Mouse (Mus musculus) C2C12 (cell line): Measurements from ENCODE around the gene Acacb. TPM values are rescaled to one million over a fixed set of nuclear protein-coding genes. Genes with fewer than 3 reads are reported as not detected.

Experiments used
- H3K27me3 ChIP-seq: one replicate; pipeline ENCODE4 v1.6.1; 2011; ENCODE audit not compliant: control insufficient read depth, insufficient read depth, insufficient read length
- H3K36me3 ChIP-seq: one replicate; pipeline ENCODE4 v1.6.1; 2011; ENCODE audit not compliant: control insufficient read depth, insufficient read depth
- H3K4me3 ChIP-seq: one replicate; pipeline ENCODE4 v1.5.1; 2011; ENCODE audit warnings: mild to moderate bottlenecking, control low read depth; ENCODE audit not compliant: poor library complexity, insufficient read depth, severe bottlenecking
- H3K79me2 ChIP-seq: one replicate; pipeline ENCODE4 v1.6.1; 2011; ENCODE audit not compliant: control insufficient read depth, insufficient read depth
- H3K79me3 ChIP-seq: one replicate; pipeline ENCODE4 v1.6.1; 2011; ENCODE audit warnings: low read depth, control low read depth
- H3ac ChIP-seq: one replicate; pipeline ENCODE3; 2011; ENCODE audit warnings: low read depth; ENCODE audit not compliant: control insufficient read depth, insufficient read length
- CEBPB ChIP-seq: IDR thresholded peaks from one replicate; pipeline ENCODE4 v1.6.1; 2011; ENCODE audit warnings: low read depth, mild to moderate bottlenecking, control low read depth, moderate library complexity
- CTCF ChIP-seq: IDR thresholded peaks from one replicate; pipeline ENCODE4 v1.5.1; 2011; ENCODE audit not compliant: control insufficient read depth, insufficient read depth, insufficient read length
- FOSL1 ChIP-seq: IDR thresholded peaks from one replicate; pipeline ENCODE4 v1.8.0; 2011; ENCODE audit warnings: mild to moderate bottlenecking, low read length; ENCODE audit not compliant: poor library complexity, insufficient read depth, severe bottlenecking
- MAX ChIP-seq: IDR thresholded peaks from one replicate; pipeline ENCODE4 v1.6.1; 2011; ENCODE audit warnings: mild to moderate bottlenecking, control low read depth
- MYOD1 ChIP-seq: IDR thresholded peaks from one replicate; pipeline ENCODE4 v1.6.1; 2011; ENCODE audit warnings: low read depth; ENCODE audit not compliant: control insufficient read depth, insufficient read length
- MYOG ChIP-seq: IDR thresholded peaks from one replicate; pipeline ENCODE4 v1.6.1; 2011; ENCODE audit not compliant: control insufficient read depth, insufficient read length; ENCODE audit errors: extremely low read depth
- USF1 ChIP-seq: IDR thresholded peaks from one replicate; pipeline ENCODE4 v1.6.1; 2011; ENCODE audit warnings: low read depth, mild to moderate bottlenecking, control low read depth, moderate library complexity
- polyA plus RNA-seq: library from polyadenylated mRNA; unstranded; fragments of >200 nt; fragmentation: generic; extraction: Trizol; gene quantifications from one replicate; pipeline ENCODE4 v1.2.1, GENCODE M21; 2012; ENCODE audit warnings: missing spikeins

Acacb gene
- polyA plus RNA-seq, 1 experiment, result 0.26 TPM

GRCm38 (mm10) chr5:114176548-114177400, 30.4 kb downstream of the Acacb start:
- no peak overlapping the region for H3K4me3 ChIP-seq
- H3K27me3 ChIP-seq, result peaks cover 3% of the 10 kb centered on the region
- no peak overlapping the region for H3ac ChIP-seq
- H3K36me3 ChIP-seq, result no peaks in the 10 kb centered on the region
- TF ChIP-seq CTCF, result no peak
- no peak for TF ChIP-seq MAX
- TF ChIP-seq CEBPB, result no peak
- TF ChIP-seq FOSL1, result no peak
- TF ChIP-seq MYOD1, result no peak
- TF ChIP-seq USF1, result no peak
- TF ChIP-seq MYOG, result no peak
- no peaks in the 10 kb centered on the region for H3K79me3 ChIP-seq
- no peaks in the 10 kb centered on the region for H3K79me2 ChIP-seq

- Histone ChIP-seq H3ac (no peak overlapping the region), H3K4me3 (no peak overlapping the region), H3K36me3 (no peaks in the 10 kb centered on the region), H3K79me2 (no peaks in the 10 kb centered on the region), H3K79me3 (no peaks in the 10 kb centered on the region), H3K27me3 (peaks cover 3% of the 10 kb centered on the region)
- TF ChIP-seq MAX, result no peak
- TF ChIP-seq CTCF, result no peak
- no peak for TF ChIP-seq MYOD1
- no peak for TF ChIP-seq FOSL1
- no peak for TF ChIP-seq CEBPB
- no peak for TF ChIP-seq USF1
These were observed 31.8 kb downstream of the Acacb start for GRCm38 (mm10) chr5:114177966-114178719.

DNA sequence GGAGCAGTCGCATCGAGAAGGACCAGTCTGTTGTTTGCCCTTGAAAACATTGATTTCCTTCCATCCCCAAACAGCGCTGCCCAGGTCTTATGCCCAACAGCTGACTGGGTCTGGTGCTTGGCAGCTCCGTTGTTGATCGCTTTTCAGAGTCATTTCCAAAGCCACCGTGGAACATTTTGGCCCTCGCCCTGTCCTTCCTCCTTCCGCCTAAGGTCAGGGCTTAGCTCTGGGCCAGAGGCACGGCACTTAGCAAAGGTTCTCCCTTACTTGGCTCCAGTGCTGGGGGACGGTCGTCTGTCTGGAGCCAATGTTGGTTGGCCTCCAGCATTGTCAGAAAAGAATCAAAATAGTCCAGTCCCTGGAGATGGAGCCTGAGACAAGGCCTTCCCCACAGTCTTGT, 33.2 kb downstream of the Acacb start:
- H3ac ChIP-seq, result no peak overlapping the region
- peaks cover 6% of the 10 kb centered on the region for H3K27me3 ChIP-seq
- H3K4me3 ChIP-seq, result no peak overlapping the region
- no peaks in the 10 kb centered on the region for H3K79me2 ChIP-seq
- no peaks in the 10 kb centered on the region for H3K79me3 ChIP-seq
- TF ChIP-seq MYOG, result no peak
- TF ChIP-seq FOSL1, result no peak
- TF ChIP-seq MAX, result no peak
- no peak for TF ChIP-seq MYOD1
- TF ChIP-seq CEBPB, result no peak
- TF ChIP-seq USF1, result no peak
- no peak for TF ChIP-seq CTCF
- no peaks in the 10 kb centered on the region for H3K36me3 ChIP-seq

DNA sequence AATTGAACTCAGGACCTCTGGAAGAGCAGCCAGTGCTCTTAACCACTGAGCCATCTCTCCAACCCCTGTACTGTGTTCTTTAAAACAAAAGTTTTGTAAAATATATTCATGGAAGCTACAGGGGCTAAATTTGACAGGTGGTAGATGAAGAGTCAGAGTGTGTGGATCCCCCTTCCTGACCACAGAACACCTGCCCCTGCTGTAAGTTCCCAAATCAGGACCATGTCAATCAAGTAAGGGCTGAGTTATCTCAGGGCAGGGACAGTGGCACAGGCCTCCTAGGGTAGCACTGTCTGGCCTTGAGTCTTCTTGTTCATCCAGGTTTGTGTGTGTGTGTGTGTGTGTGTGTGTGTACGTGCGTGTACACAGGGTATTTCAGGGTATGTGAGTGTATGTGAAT, 37.2 kb downstream of the Acacb start:
- Histone ChIP-seq H3ac (no peak overlapping the region), H3K4me3 (no peak overlapping the region), H3K36me3 (no peaks in the 10 kb centered on the region), H3K27me3 (peaks cover 10% of the 10 kb centered on the region), H3K79me2 (no peaks in the 10 kb centered on the region), H3K79me3 (no peaks in the 10 kb centered on the region)
- TF ChIP-seq USF1 (no peak), FOSL1 (no peak), CTCF (no peak), MAX (no peak), CEBPB (no peak), MYOD1 (no peak), MYOG (no peak)

- no peaks in the 10 kb centered on the region for H3K36me3 ChIP-seq
- no peak overlapping the region for H3ac ChIP-seq
- TF ChIP-seq MAX, result no peak
- no peak for TF ChIP-seq USF1
- peaks cover 30% of the 10 kb centered on the region for H3K27me3 ChIP-seq
- no peaks in the 10 kb centered on the region for H3K79me2 ChIP-seq
- H3K4me3 ChIP-seq, result no peak overlapping the region
- no peaks in the 10 kb centered on the region for H3K79me3 ChIP-seq
These were observed 40.8 kb downstream of the Acacb start for GRCm38 (mm10) chr5:114187108-114187507.
